12 mouse cellular contexts compared by ENCODE assay signal in the genomic region with DNA sequence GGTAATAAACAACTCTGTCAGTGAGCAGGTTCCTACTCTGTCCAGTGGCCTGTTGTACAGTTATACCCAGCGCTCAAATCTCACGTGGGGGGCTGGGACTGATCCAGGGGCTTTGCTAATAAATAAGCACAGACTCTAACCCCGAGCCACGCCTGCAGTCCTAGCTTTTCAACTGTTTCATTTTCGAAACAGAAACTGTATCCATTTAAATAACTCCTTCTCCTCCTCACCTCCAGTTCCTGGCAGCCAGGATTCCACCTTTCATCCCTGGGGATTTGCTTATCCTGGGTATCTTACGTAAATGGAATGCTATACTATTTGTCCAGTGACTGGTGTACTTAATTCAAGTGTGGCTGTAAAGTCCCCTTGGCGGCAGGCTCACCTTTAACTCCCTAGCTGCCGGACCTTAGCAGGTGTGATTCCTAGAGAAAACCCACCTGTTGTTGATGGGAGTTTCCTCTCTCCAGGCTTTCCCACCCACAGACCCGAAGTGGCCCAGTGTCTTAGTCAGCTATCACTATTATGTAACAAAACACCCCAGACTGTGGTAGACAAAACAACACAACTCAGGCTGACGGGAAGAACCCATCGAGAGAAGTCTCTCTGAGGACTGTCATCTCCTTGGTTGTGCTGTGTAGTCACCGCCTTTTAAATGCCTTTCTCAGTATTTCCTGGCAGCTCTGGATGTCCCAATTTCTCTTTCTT. TPM values are rescaled to one million over a fixed set of nuclear protein-coding genes. Genes with fewer than 3 reads are reported as not detected.
DNase-seq lines count a peak whose midpoint lies in the region; ATAC-seq and TF ChIP-seq lines count a peak whose summit lies in the region.
"Had no signal": no experiment of that assay in that cellular context is flagged by ENCODE, and none has a peak within 500 bp of the region (broad histone marks: within the 10 kb centered on the region; RNA-seq: fewer than 3 reads in every experiment).

No protein-coding gene starts in this region.

- no peaks in the 10 kb centered on the region for H3K27me3 ChIP-seq in kidney, embryonic 16.5 days (ENCODE audit: insufficient read depth, low read length)
- no peaks in the 10 kb centered on the region for H3K27me3 ChIP-seq in stomach, embryonic 16.5 days (ENCODE audit: control insufficient read depth, insufficient read depth, low read length)
- no peaks in the 10 kb centered on the region for H3K27me3 ChIP-seq in hindbrain, embryonic 10.5 days (ENCODE audit: insufficient read depth, poor library complexity, severe bottlenecking)

- WGBS in kidney, embryonic 16.5 days, result 30% methylated on average over 12 of the region's 12 CpGs
- WGBS in lung, adult 2 months, result 40% methylated on average over 12 of the region's 12 CpGs
- WGBS in stomach, embryonic 16.5 days, result 31% methylated on average over 12 of the region's 12 CpGs
- WGBS in hindbrain, embryonic 10.5 days, result 68% methylated on average over 12 of the region's 12 CpGs

- no peak overlapping the region for H3K4me3 ChIP-seq in left cerebral cortex, adult 2 months
- H3K4me3 ChIP-seq in kidney, embryonic 16.5 days (ENCODE audit: low read length), result peak overlapping the region; percentile 2; the same call in 1 of the 2 replicates
- no peak overlapping the region for H3K4me3 ChIP-seq in lung, adult 2 months (replicated peaks; ENCODE audit: extremely low read depth, low read depth, low read length)
- no peak overlapping the region for H3K4me3 ChIP-seq in stomach, embryonic 16.5 days (replicated peaks; ENCODE audit: low read length)
- H3K4me3 ChIP-seq in hindbrain, embryonic 10.5 days, result no peak overlapping the region
- H3K4me3 ChIP-seq: heart, embryonic 10.5 days; midbrain, embryonic 10.5 days had no signal

- 0 out of 2 replicates have a peak, but pooled peaks cover 3% of the 10 kb centered on the region for H3K36me3 ChIP-seq in kidney, embryonic 16.5 days (ENCODE audit: insufficient read depth, low read length)
- H3K36me3 ChIP-seq in stomach, embryonic 16.5 days (ENCODE audit: control insufficient read depth, insufficient read depth, low read length), result no peaks in the 10 kb centered on the region
- peaks cover 28% of the 10 kb centered on the region for H3K36me3 ChIP-seq in hindbrain, embryonic 10.5 days

- peaks cover 34% of the 10 kb centered on the region for H3K4me1 ChIP-seq in kidney, embryonic 16.5 days (ENCODE audit: insufficient read depth, low read length)
- peaks cover 27% of the 10 kb centered on the region for H3K4me1 ChIP-seq in lung, adult 2 months (ENCODE audit: control insufficient read depth, insufficient read depth, low read length)
- peaks cover 38% of the 10 kb centered on the region for H3K4me1 ChIP-seq in stomach, embryonic 16.5 days (ENCODE audit: control insufficient read depth, insufficient read depth, low read length)
- peaks cover 51% of the 10 kb centered on the region for H3K4me1 ChIP-seq in hindbrain, embryonic 10.5 days (replicated peaks)

- ATAC-seq in kidney, embryonic 16.5 days (ENCODE audit: low FRiP score, low TSS enrichment), result 0 out of 2 replicates have a peak, but pooled peaks have one; percentile 40
- no peak for ATAC-seq in stomach, embryonic 16.5 days (ENCODE audit: insufficient read depth, low FRiP score)

- intact Hi-C loops in left cerebral cortex, adult 2 months (cut with DNase I), result loop anchor here (10.0 kb wide), 1 partner anchor 46 kb away; no protein-coding TSS in a partner anchor
- intact Hi-C loops in left cerebral cortex, postnatal 14 days (cut with DNase I), result no loop called here

- H3K9ac ChIP-seq in kidney, embryonic 16.5 days (replicated peaks; ENCODE audit: low read length), result no peak overlapping the region
- H3K9ac ChIP-seq in stomach, embryonic 16.5 days (ENCODE audit: low read length), result no peak overlapping the region

- no peak for TF ChIP-seq POLR2A in lung, adult 2 months (IDR thresholded peaks at IDR 0.05; ENCODE audit: borderline replicate concordance, extremely low read depth, low read depth, low read length)

- peak overlapping the region; percentile 12 for H3K27ac ChIP-seq in left cerebral cortex, adult 2 months
- H3K27ac ChIP-seq in kidney, embryonic 16.5 days (ENCODE audit: low read length), result no peak overlapping the region
- no peak overlapping the region for H3K27ac ChIP-seq in stomach, embryonic 16.5 days (ENCODE audit: low read length)
- H3K27ac ChIP-seq in hindbrain, embryonic 10.5 days, result no peak overlapping the region
- H3K27ac ChIP-seq: heart, embryonic 10.5 days; midbrain, embryonic 10.5 days had no signal

- no peak for TF ChIP-seq CTCF in left cerebral cortex, adult 2 months (IDR thresholded peaks at IDR 0.05)
- no peak for TF ChIP-seq CTCF in lung, adult 2 months (IDR thresholded peaks at IDR 0.05; ENCODE audit: insufficient read depth, low read length)

- DNase-seq in left cerebral cortex, adult 2 months (ENCODE audit: extremely low spot score in 1 of 2, low spot score in 2 of 2), result no peak
- no peak for DNase-seq in left cerebral cortex, postnatal 14 days (ENCODE audit: low spot score in 2 of 2)
- DNase-seq in lung, adult 2 months, result peak; percentile 53
- no peak for DNase-seq in hindbrain, embryonic 10.5 days (ENCODE audit: low spot score)
- no peak for DNase-seq in neural tube, embryonic 10.5 days (ENCODE audit: extremely low spot score, low spot score)

- peak overlapping the region; percentile 15; the same call in 1 of the 2 replicates for H3K4me2 ChIP-seq in kidney, embryonic 16.5 days (replicated peaks; ENCODE audit: low read depth, low read length)
- H3K4me2 ChIP-seq in stomach, embryonic 16.5 days (ENCODE audit: low read depth, low read length), result peak overlapping the region; percentile 20; the same call in 1 of the 2 replicates

- H3K9me3 ChIP-seq in kidney, embryonic 16.5 days (ENCODE audit: low read length), result no peaks in the 10 kb centered on the region
- H3K9me3 ChIP-seq in stomach, embryonic 16.5 days (replicated peaks; ENCODE audit: control insufficient read depth, low read length), result no peaks in the 10 kb centered on the region
- no peaks in the 10 kb centered on the region for H3K9me3 ChIP-seq in hindbrain, embryonic 10.5 days
- H3K9me3 ChIP-seq: heart, embryonic 10.5 days; midbrain, embryonic 10.5 days had no signal

RNA-seq across cellular contexts. Expression of gene Bcr, which starts 8.4 kb away (rescaled TPM):
- 100 to 1,000 TPM in 1 of 2 experiments, 10 to 100 TPM in 1; 99.6 to 113 TPM for total RNA-seq in left cerebral cortex, adult 2 months (2021)
- 10 to 100 TPM; 82.9 to 84.1 TPM for total RNA-seq in left cerebral cortex, postnatal 14 days (2021)
- 6.8 and 8.4 TPM in 2 replicates for polyA plus RNA-seq in kidney, embryonic 16.5 days (2015; fragmentation: Nextera tagmentation; extraction: Ambion mirVana)
- 51.8 and 51.9 TPM in 2 replicates for polyA plus RNA-seq in lung, adult 2 months (2012; rRNA removed)
- 7.4 and 8.8 TPM in 2 replicates for polyA plus RNA-seq in stomach, embryonic 16.5 days (2015; fragmentation: Nextera tagmentation; extraction: Ambion mirVana)
- polyA plus RNA-seq in hindbrain, embryonic 10.5 days (2016; fragmentation: Nextera tagmentation; extraction: Ambion mirVana), result 6.6 and 7.8 TPM in 2 replicates
- total RNA-seq: MEL had no signal

RNA-seq across cellular contexts. Expression of gene Rab36, which starts 31.9 kb away (rescaled TPM):
- total RNA-seq in left cerebral cortex, adult 2 months (2021), result 10 to 100 TPM; 31.6 to 35.7 TPM
- 10 to 100 TPM; 37.7 to 39.6 TPM for total RNA-seq in left cerebral cortex, postnatal 14 days (2021)
- 10.9 and 12.9 TPM in 2 replicates for polyA plus RNA-seq in kidney, embryonic 16.5 days (2015; fragmentation: Nextera tagmentation; extraction: Ambion mirVana)
- polyA plus RNA-seq in lung, adult 2 months (2012; rRNA removed), result 13.4 and 19.3 TPM in 2 replicates
- 7.3 and 8.2 TPM in 2 replicates for polyA plus RNA-seq in stomach, embryonic 16.5 days (2015; fragmentation: Nextera tagmentation; extraction: Ambion mirVana)
- 9.8 and 10.6 TPM in 2 replicates for polyA plus RNA-seq in hindbrain, embryonic 10.5 days (2016; fragmentation: Nextera tagmentation; extraction: Ambion mirVana)
- total RNA-seq: MEL had no signal

RNA-seq across cellular contexts. Expression of gene Rsph14, which starts 36.4 kb away (rescaled TPM):
- total RNA-seq in left cerebral cortex, adult 2 months (2021), result not detected
- 1 to 10 TPM in 1 of 2 experiments, under 1 TPM in 1; 0.93 to 1.1 TPM for total RNA-seq in left cerebral cortex, postnatal 14 days (2021)
- polyA plus RNA-seq in kidney, embryonic 16.5 days (2015; fragmentation: Nextera tagmentation; extraction: Ambion mirVana), result not detected in 2 replicates
- polyA plus RNA-seq in lung, adult 2 months (2012; rRNA removed), result 3.3 and 6.1 TPM in 2 replicates
- not detected in 2 replicates for polyA plus RNA-seq in stomach, embryonic 16.5 days (2015; fragmentation: Nextera tagmentation; extraction: Ambion mirVana)
- 0.20 and 1.0 TPM in 2 replicates for polyA plus RNA-seq in hindbrain, embryonic 10.5 days (2016; fragmentation: Nextera tagmentation; extraction: Ambion mirVana)
- total RNA-seq: MEL had no signal
- polyA plus RNA-seq: forebrain, embryonic 11.5 days; heart, embryonic 10.5 days; midbrain, embryonic 10.5 days; neural tube, embryonic 11.5 days had no signal
